Mouse (Mus musculus) layer of hippocampus, postnatal 14 days (tissue): ENCODE data around the gene Gm42715. TPM values are rescaled to one million over a fixed set of nuclear protein-coding genes. Genes with fewer than 3 reads are reported as not detected.

Experiments
- DNase-seq, 2 experiments: peaks; one replicate each; pipeline ENCODE4 v3.0.0; 2021 to 2022; ENCODE audit warnings: low spot score in 2 of 2, mixed read lengths in 1 of 2
- total RNA-seq, 2 experiments: library from RNA; stranded (reverse); gene quantifications; 2 replicates each; pipeline ENCODE4 v1.2.3; 2021

The Gm42715 gene
- total RNA-seq, 2 experiments from 2014 or later: 9.8 to 11.0 TPM

DNA sequence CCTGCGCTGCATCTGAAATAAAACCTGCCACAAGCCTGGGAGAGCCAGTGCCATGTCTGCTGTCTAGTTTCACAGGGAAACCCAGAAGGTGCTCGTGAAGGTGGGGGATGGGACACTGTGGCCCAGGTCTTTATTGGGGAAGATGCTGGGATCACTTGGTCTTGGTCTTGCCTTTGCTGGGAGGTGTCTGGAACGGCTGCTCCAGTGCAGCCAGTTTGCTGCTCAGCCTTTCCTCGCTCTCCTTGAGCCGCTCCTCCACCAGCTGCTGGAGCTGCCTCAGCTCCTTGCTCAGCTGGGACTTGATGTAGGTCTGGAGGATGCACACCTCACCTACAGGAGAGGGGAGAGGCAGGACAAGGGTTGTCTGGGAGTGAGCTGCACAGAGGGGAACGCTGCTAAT lies 63.9 kb downstream of the Gm42715 start:
- DNase-seq: no peak

DNA sequence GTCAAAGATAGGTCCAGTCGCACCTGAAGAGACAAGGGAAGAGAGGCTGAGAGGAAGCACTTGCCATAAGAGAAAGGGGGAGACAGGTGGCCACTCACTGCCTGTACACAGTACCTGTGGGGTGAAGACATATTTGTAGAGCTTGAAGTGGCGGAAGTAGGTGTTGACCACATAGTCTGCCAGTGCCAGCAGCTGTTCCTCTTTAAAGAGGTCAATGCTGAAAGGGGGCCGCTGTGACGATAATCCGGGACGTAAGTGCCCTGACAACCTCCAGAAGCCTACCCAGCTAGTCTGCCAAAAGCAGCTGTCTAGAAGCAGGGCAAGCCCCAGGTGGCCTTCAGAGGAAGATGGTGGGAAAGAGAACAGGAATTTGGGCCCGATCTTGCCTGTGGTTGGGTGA lies 65.6 kb downstream of the Gm42715 start:
- no peak for DNase-seq

DNA sequence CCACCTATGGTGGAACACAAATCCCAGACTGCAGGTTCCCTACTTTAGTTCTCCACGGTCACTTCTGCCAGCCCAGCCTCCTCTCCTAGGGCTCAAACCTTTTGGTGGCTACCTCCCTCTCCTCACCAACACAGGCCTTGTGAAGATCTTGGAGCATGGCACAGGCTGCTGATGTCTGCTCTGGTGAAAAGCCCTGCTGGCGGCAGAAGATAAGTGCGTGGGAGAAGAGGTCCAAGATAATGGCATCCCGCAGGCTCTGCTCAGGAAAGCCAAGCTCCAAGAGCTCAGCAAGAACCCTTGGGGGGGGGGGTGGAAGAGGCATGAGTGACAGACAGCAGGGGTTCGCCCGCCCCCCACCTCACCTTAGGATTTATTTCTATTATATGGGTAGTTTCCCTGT lies 66.8 kb downstream of the Gm42715 start:
- no peak for DNase-seq

DNA sequence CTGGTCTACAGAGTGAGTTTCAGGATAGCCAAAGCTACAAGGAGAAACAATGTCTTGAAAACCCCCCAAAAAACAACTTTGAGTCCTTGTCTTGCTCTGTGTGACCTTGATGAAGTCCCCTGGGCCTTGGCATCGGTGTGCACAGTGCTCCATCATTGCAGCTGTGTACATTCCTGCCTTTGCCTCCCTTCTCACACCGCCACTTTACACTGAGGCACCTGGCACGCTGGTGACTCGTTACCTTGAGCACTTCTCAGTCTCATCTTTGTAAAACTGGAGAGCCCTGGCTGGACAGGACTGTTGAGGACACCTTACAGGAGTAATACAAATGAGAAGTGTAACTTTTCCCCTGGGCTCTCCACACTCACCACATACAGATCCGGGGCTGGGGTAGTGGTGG lies 67.8 kb downstream of the Gm42715 start:
- DNase-seq: no peak

DNA sequence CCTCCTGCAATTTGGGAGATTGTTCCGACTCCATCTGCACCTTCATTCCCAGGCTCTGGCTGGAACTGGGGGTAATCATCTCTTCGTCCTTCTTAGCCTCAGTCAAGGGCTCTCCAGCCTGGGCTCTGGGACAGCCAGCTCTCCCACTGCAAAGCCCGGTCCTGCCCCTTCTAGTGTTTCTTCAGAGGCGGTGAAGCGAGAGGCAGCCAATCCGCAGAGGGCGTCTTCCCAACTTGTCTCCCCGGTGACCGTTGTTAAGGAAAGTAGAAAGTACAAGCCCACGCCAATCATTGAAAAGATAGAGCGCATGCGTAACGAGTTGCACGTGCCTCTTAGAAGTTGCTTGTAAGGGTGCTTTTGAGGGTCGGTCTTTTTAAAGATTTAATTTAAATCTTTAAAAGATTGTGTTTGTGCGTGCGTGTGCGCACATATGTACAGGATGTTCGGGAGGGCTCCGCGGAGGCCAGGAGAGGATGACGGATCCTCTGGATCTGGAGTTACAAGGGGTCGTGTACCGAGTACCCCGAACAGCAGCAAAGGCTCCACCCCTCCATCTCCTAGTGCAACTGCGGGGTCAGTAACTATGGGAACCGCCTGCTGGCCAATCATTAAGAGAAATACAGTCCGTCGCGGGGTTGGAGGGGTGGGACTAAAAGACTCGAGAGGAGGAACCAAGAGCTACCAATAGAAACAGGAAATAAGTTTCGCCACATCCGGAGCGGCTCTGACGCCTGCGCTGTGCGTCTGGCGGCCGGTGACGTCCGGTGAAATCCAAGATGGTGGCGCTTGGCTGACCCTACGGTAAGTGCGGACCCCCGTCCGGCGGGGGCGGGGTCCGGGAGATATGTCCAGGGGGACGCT lies 68.9 kb downstream of the Gm42715 start, which contains the start of the genes Ccdc189 and Rnf40:
Gene Ccdc189, minus strand, starts transcription at position 585 of the 861 bp plus-strand sequence.
Gene Rnf40, plus strand, starts transcription at position 757 of the 861 bp plus-strand sequence.
- DNase-seq: peak; percentile 95 to 98

DNA sequence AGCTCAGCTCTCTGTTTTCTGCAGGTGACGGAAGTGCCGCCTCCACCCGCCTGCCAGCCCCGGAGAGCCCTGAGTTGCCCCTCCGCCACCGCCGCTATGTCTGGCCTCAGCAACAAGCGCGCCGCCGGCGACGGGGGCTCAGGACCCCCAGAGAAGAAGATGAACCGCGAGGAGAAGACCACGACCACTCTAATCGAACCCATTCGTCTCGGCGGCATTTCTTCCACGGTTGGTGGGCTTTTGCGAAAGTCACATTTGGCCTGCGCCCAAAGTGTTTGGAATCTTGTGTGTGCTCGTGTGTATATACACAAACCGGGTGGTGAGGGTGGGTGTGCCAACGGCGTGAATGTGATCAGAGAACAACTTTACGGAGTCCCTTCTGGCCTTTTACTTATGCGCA lies 69.5 kb downstream of the Gm42715 start:
- no peak for DNase-seq

DNA sequence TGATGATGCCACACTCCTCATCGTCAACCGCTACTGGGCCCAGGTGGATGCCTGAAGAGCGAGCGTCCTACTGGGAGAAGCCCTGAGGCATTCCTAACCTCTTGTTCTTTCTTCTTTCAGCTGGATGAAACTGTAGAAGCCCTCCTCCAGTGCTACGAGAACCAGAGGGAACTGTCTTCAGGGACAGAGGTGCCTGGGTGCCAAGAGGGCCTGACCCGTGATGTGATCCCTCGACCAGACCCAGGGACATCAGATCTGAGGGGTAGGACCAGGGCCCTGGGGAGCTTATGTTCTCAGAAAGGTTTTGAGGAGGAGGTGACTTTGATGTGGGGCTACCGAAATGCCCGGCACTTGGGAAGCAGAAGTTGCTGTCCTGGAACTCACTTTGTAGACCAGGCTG lies 70.3 kb downstream of the Gm42715 start:
- no peak for DNase-seq

DNA sequence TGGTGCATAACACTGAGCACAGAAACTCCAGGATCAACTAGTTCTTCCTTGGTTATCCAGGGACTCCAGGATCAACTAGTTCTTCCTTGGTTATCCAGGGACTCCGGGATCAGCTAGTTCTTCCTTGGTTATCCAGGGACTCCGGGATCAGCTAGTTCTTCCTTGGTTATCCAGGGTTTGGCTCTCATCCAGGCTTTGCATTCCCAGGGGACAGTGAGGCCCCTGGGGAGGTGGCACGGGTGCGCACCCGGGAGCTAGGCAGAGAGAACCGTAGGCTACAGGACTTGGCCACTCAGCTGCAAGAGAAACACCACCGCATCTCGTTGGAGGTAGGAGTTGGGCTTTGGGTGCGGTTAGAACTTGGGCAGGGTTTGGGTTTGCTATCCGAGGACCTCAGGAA lies 71.7 kb downstream of the Gm42715 start:
- no peak for DNase-seq

DNA sequence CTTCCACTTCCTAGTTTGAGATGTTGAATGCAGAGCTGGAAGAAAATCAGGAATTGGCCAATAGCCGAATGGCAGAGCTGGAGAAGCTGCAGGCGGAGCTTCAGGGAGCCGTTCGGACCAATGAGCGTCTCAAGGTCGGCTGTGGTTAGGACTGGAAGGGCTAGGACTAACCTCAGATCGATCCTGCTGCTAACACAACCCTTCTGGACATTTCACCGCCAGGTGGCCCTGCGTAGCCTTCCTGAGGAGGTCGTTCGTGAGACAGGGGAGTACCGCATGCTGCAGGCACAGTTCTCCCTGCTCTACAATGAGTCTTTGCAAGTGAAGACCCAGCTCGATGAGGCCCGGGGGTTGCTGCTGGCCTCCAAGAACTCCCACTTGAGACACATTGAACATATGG lies 73.2 kb downstream of the Gm42715 start:
- no peak for DNase-seq

DNA sequence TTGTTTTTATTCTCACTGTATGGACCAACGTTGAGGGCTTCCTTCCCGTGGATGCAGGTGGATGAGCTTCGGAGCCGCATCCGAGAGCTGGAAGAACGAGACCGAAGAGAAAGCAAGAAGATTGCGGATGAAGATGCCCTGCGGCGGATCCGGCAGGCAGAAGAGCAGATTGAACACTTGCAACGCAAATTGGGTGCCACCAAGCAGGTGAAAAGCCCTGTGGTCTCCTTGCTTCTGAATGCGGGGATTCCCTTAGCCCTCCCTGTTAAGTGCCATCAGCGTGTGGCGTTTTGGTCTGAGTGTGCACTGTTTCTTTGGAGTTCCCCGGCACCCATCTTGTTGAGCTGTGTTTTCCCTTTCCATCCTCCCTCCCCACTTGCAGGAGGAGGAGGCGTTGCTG lies 77.4 kb downstream of the Gm42715 start:
- DNase-seq: no peak

DNA sequence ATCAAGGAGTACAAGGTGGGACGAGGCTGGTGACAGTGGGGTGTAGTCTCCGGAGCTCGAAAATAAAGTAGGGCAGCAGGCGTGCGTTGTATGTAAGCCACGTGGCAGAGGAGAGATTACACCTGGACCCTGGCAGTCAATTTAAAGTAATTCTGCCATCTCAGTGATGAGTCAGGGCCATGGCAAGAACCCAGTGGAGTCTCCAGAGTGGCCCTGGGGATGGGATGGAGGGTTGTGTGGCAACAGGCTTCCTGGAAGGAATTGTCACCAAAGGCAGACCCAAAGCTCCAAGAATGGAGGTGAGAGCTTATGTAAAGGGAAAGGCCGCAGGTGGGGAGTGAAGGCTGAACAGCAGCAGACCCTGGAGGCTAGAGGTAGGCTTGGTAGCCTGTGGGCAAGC lies 81.2 kb downstream of the Gm42715 start:
- DNase-seq: no peak

DNA sequence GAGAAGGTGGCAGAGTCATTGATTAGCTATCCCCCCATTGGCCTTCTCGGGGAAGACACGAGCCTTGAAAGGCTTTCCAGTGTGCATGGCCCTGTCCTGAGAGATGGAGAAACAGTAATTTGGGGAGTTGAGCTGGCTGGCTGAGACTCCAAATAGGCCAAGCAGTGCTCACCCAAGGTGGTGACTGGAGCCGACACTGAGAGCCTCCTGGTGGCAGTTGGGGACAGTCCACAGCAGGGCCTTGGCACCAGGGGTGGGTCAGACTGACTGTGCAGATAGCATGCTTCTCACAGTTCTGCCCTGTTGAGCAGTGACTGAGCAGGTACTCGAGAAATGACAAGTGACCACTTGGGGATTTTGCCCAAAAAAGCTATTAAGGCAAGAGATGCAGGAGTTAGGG lies 82.4 kb downstream of the Gm42715 start:
- DNase-seq: no peak

DNA sequence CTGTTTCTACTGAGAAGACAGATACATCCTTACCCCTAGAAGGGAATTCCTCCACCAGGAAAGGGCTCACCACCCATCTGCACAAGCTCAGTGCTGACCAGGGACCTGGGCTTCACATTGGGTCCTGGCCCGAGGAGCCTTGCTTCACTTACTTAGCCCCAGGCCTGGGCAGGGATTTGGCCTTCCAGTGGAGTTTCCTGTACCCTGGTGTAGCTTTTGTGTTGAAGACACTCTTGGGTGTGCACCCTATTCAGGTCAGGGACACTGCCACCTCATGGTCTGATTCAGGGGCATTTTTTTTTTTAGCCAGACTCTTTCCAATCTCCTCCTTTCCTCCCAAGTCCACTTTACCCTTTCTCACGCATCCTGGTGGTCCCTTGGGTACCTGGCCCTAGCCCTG lies 83.5 kb downstream of the Gm42715 start:
- no peak for DNase-seq

DNA sequence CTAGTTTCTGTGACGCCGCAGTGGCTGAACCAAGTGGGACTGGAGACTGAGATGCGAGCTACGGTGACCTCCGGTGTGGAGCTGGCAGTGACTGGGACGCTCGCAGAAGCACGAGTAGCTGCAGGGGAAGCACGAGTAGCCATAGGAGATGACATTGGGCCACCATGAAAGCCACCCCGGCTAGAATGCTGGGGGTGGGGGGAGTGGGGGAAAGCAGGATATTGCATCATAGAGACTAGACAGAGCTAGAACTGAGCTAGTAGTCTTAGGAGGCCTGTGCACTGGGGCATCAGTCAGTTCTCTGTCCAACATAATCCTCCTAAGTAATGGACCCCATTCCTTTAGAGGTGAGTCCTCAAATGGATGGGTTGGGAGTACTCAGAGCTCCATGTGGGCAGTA lies 84.9 kb downstream of the Gm42715 start:
- no peak for DNase-seq

DNA sequence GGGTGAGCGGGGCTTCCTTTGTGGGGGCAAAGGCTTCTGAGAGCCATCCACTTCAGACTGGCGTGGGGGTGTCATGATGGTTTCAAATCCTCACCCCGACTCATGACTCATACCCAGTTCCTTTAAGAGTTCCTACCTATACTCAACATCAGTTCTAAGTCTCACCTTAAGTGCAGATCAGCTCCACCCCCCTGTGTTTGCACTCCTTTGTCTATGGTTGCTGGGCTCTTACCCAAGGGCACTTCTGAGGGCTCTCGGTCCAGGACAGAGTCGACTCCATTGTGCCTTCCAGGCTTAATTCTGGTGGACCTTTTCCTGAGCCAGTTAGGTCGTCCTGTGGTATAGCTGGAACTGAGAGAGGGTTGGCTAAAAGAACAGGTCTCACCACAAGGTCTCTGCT lies 87.8 kb downstream of the Gm42715 start:
- no peak for DNase-seq

DNA sequence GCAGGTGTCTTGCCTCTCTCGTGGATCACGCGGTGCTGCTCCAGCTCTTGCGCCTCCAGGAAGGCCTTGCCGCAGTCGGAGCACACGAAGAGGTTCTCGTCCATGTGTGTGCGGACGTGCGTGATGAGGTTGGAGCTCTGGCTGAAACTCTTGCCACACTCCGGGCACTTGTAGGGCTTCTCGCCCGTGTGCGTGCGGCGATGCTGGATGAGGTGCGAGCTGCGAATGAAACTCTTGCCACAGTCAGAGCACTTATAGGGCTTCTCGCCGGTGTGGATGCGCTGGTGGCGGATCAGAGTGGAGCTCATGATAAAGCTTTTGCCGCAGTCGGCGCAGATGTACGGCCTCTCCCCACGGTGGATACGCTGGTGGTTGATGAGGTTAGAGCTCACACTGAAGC lies 91.6 kb downstream of the Gm42715 start:
- DNase-seq: no peak

DNA sequence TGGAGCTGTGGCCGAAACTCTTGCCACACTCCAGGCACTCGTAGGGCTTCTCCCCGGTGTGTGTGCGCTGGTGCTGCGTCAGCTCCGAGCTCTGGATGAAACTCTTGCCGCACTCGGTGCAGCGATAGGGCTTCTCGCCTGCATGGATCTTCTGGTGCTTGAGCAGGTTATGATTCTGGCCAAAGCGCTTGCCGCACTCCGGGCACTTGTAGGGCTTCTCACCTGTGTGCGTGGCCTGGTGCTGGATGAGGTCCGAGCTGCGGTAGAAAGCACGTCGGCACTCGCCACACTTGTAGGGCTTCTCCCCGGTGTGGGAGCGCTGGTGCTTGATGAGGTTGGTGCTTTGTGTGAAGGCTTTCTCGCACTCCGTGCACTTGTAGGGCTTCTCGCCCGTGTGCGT lies 92.2 kb downstream of the Gm42715 start:
- no peak for DNase-seq

DNA sequence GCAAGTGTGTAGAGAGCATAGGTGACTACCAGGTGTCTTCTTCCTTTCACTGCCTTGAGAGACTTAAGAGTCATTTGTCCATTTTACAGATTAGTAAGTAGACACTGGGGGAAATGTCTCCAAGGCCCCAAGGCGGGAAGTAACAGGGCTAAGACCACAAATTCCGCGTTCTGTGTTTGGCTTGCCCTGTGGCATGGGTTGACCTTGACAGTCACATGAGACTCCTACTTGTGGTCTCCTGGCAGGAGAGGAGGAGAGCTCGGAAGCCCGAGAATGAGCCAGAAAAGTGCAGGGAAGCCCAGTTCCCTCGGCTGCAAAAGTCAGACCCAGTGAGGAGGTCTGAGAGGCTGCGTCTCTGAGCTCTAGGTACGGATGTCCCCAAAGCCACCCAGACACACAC lies 94.1 kb downstream of the Gm42715 start:
- no peak for DNase-seq

DNA sequence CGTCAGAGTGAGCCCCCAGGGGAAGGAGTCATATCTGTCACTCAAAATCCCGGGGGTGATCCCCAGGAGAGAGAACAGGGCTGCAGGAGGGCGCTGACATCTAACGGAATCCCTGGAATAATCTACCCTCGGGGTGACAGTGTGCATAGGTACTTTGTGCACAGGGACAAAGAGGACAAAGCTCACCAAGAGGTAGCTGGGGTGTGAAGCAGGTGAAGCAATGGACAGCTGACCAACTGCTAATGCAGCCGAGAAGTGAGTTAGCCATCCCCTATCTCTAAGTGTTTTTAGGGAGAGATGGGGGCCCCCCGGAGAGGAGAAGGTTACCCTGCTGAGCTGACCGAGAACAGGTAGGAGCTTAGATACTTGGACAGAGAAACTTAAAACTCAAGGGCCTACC lies 94.7 kb downstream of the Gm42715 start:
- no peak for DNase-seq

DNA sequence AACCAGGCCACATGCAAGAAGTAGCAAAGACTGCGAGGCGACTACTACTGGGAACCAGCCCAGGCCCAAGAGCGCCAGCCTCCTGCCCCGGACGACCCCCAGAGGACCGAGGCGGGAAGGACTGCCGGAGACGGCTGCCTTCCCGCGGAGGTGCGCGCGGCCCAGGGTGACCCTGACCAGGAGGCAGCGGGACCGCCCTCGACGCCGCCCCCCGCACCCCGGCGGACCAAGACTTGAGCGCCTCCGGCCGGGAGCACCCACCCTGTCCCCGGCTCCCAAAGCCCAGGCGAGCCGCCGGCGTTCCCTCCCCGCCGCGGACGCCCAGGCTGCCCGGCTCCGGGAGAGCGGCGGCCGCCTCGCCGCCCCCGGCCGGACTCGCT lies 95.1 kb downstream of the Gm42715 start:
- no peak for DNase-seq

DNA sequence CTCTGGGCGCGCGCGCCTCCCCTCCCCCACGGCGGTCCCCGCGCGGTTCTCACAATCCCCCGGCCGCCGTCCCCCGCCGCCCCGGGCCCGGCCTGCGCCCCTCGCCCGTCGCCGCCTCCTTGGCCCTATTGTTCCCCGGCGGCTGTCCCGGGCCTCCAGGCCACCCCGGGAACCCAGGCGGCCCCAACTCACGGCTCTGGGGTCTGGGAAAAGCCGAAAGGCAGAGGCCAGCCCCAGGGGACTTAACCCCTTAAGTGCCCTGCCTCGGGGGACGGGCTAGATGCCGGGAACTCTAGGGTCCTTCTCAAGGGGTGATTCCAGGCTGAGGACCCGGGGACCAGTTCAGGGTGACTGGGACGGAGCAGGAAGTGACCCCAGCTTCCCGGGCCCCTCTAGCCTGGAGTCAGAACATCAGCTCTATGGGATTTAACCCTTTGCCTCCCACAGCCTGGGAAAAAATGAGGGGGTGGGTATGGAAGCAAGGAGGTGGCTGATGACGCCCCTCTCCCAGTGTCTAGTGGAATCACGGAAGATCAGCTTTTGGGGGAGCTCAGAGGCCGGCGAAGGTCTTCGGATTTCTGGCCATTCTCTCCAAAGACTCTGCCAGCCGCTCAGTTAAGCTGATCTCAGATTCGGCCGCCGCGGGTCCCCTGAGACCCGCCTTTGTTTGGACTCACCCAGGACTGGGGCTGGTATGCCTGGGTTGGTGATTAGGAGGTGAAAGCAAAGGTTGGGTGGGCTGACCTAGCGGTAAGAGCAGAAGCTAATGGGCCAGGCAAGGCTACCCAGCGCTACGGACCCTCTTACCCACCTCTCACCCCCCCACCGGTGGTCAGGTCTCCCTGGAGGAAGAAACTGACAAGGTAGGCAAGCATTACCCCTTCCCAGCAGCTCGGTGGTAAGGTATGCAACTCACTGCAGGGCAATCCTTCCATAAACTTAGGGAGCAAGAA lies 95.8 kb downstream of the Gm42715 start, which contains the start of gene Zfp629:
Gene Zfp629, minus strand, starts transcription at position 907 of the 953 bp plus-strand sequence.
- DNase-seq: peak; percentile 82 to 89

DNA sequence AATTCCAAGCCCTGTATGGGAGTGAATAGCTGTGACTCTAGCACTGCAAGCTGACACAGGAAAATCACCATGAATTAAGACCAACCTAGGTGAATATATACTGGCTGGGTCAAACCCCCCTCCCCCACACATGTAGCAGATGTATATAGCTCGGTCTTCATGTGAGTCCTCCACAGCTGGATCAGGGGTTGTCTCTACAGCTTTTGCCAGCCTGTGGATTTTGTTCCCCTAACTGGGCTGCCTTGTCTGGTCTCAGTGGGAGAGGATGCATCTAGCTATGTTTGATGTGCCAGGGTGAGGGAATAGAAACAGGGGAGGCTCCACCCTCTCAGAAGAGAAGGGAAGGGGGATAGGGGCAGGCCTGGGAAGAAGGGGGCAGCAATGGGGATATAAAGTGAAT lies 97.0 kb downstream of the Gm42715 start:
- DNase-seq: no peak
